Comparison of ENCODE assay signal across 8 mouse cellular contexts in the genomic region with DNA sequence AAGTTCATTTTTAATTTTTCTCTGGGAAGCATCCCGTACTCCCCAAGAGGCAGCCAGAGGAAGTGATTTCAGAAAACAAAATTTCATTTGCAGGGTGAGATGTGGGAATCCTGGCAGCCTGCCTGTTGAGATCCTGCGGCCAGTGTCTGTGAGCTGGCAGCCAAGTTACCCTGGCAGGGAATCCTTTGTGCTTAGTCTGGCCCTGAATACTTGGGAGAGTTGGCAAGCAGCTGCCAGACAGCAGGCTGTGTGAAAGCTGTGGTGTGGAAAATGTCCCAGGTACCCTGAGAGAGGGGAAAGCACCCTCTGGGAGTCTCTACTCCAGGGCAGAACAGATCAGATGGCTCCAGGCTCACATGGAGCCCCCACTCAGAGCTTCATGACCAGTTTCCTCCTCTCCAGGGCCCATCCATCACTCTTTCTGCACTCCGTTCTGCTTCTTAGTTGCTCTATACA. TPM values are rescaled to one million over a fixed set of nuclear protein-coding genes. Genes with fewer than 3 reads are reported as not detected.
A peak's percentile ranks its signal among the peaks of the same experiment; 100 is the strongest.
DNase-seq lines count a peak whose midpoint lies in the region; ATAC-seq and TF ChIP-seq lines count a peak whose summit lies in the region.

No protein-coding gene starts in this region.

- H3K4me1 ChIP-seq in midbrain, postnatal 0 days (ENCODE audit: insufficient read depth, low read length), result peaks cover 18% of the 10 kb centered on the region

- peak; percentile 44 for TF ChIP-seq CTCF in midbrain, postnatal 0 days (IDR thresholded peaks at IDR 0.05)

- no peak overlapping the region for H3K4me3 ChIP-seq in midbrain, postnatal 0 days (ENCODE audit: low read depth, low read length)

- H3K4me2 ChIP-seq in midbrain, postnatal 0 days (ENCODE audit: low read depth, low read length, poor library complexity, severe bottlenecking), result 0 out of 2 replicates have a peak overlapping the region, but pooled peaks have one; percentile 13

- no peaks in the 10 kb centered on the region for H3K27me3 ChIP-seq in midbrain, postnatal 0 days (ENCODE audit: insufficient read depth, low read length)

- peak; percentile 81 for DNase-seq in 3134 (ENCODE audit: extremely low read depth, insufficient read length, low spot score)
- DNase-seq in brain, adult 2 months (ENCODE audit: low read depth, low spot score), result peak; percentile 96
- peak; percentile 66 to 88 for DNase-seq in frontal cortex, adult 2 months (ENCODE audit: extremely low spot score in 1 of 2, low spot score in 1 of 2)
- peak; percentile 75 to 77 for DNase-seq in heart, postnatal 36 days
- peak; percentile 62 for DNase-seq in left cerebral cortex, adult 11 months (ENCODE audit: low spot score)
- DNase-seq in midbrain, postnatal 0 days (ENCODE audit: low spot score), result peak; percentile 94
- DNase-seq in urinary bladder, postnatal 10 days (ENCODE audit: low spot score), result peak; percentile 21

- H3K27ac ChIP-seq in midbrain, postnatal 0 days (ENCODE audit: low read depth, low read length), result peak overlapping the region; percentile 73

- H3K9me3 ChIP-seq in midbrain, postnatal 0 days (ENCODE audit: low read length), result no peaks in the 10 kb centered on the region

- H3K36me3 ChIP-seq in midbrain, postnatal 0 days (ENCODE audit: insufficient read depth, low read length), result no peaks in the 10 kb centered on the region

- intact Hi-C loops in heart, postnatal 36 days (cut with DNase I), result no loop called here

- WGBS in midbrain, postnatal 0 days, result 32% methylated on average over 3 of the region's 3 CpGs

- peak overlapping the region; percentile 5; the same call in 1 of the 2 replicates for H3K9ac ChIP-seq in midbrain, postnatal 0 days (replicated peaks; ENCODE audit: low read length, poor library complexity, severe bottlenecking)

- peak; percentile 81 for ATAC-seq in midbrain, postnatal 0 days (ENCODE audit: low FRiP score)
- no peak for ATAC-seq in activated CD4-positive, CD25-positive, alpha-beta regulatory T cell, adult 4 months

RNA-seq across cellular contexts. Expression of a gene that starts 27.7 kb away (rescaled TPM):
- 198 and 208 TPM in 2 replicates for polyA plus RNA-seq in frontal cortex, adult 2 months (2012; rRNA removed)
- 1 to 10 TPM; 3.9 to 4.7 TPM for total RNA-seq in heart, postnatal 36 days (2021)
- total RNA-seq in midbrain, postnatal 0 days (2014; rRNA removed), result 117 and 137 TPM in 2 replicates
- 89.4 and 92.7 TPM in 2 replicates for polyA plus RNA-seq in midbrain, postnatal 0 days (2015; fragmentation: Nextera tagmentation; extraction: Ambion mirVana)
- 1 to 10 TPM; 1.3 TPM for polyA plus RNA-seq in activated CD4-positive, CD25-positive, alpha-beta regulatory T cell, adult 4 months (2017; shearing (Covaris generic))

Comparison
In these comparisons a context has a peak if more than half of its experiments do, and no peak if none do; other contexts are left out.
1. DNase-seq: peak in every context shown above with its lines; median percentile 96 in brain, adult 2 months; 94 in midbrain, postnatal 0 days; 81 in 3134; 77 in frontal cortex, adult 2 months; 76 in heart, postnatal 36 days; 62 in left cerebral cortex, adult 11 months; 21 in urinary bladder, postnatal 10 days.
2. RNA of a gene that starts 27.7 kb away (polyA plus RNA-seq): 198 to 208 TPM in frontal cortex, adult 2 months and 89.4 to 92.7 TPM in midbrain, postnatal 0 days; 1.3 TPM in activated CD4-positive, CD25-positive, alpha-beta regulatory T cell, adult 4 months; every median in the first group is over 10 times any median in the second.